Mouse (Mus musculus): ENCODE results near the gene Purb.
A peak's percentile ranks its signal among the peaks of the same experiment; 100 is the strongest.

The Purb gene

DNA sequence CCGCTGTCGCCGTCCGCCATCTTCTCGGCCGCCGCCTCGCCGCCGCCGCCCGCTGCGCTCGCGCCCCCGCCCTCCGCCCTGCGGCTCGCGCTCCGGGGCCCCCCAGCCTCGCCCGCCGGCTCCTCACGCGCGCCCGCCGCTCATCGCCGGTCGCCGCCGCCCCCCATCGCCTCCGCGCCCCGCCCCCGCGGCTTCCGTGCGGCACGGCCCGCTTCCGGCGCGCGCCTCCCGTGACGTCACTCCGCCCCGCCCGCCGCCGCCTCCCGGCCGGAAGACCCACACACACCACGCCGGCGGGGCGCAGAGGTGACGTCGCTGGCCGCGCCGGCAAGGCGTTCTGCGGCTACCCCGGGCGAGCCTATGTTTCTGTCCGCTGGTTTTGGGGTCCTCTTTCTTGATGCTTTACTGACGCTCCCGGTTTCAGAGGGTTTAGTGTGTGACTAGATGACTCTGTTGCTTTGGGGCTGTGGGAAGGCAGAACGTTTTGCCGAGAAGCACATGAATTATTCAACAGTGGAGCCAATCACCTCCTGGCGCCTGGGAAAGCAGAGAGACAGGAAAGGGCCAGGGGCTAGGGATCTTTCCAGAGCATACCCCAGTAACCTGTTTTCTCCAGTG, at the start of gene Purb:
Gene Purb (minus strand): TSS at position 51 of the 618 bp plus-strand sequence.
- peak; percentile 52 for DNase-seq (ENCODE audit: extremely low spot score, low read depth, low spot score)

GRCm38 (mm10) chr11:6525241-6525640, 49.5 kb upstream of the Purb start:
- DNase-seq (ENCODE audit: extremely low spot score, low read depth, low spot score) = no peak

GRCm38 (mm10) chr11:6524880-6525238, 49.1 kb upstream of the Purb start:
- no peak for DNase-seq (ENCODE audit: extremely low spot score, low read depth, low spot score)

DNA sequence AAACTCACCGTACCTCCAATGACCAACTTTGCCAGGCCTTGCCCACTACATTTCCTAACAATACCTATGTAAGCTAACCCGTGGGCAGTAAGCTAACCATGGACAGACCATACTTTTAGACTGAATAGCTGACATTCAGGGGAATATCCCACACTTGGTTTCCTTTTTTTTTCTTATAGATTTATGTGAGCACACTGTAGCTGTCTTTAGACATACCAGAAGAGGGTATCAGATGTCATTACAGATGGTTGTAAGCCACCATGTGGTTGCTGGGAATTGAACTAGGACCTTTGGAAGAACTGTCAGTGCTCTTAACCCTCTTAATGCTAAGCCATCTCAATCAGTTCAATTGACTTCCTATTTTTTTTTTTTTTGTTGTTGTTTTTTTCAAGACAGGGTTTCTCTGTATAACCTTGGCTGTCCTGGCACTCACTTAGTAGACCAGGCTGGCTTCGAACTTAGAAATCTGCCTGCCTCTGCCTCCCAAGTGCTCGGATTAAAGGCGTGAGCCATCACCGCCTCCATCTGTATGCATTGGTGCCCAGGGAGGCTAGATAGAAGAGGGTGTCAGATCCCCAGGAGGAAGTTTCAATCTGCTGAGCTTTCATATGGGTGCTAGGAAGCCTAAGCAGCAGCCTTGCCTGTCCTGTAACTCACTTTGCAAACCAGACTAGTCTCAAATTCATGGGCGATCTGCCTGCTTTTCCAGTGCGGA, 48.6 kb upstream of the Purb start:
- DNase-seq (ENCODE audit: extremely low spot score, low read depth, low spot score) = no peak

DNA sequence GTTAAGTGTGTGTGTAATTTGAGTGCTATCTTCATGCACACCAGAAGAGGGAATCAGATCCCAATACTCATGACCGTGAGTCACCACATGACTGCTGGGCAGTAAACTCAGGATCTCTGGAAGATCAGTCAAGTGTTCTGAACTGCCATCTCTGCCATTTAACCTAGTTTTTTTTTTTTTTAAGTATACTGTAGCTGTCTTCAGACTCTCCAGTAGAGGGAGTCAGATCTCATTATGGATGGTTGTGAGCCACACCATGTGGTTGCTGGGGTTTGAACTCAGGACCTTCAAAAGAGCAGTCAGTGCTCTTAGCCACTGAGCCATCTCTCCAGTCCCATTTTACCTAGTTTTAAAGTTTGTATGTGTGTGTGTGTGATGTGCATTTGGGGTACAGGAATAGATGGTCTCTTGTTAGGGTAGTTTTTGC, 48.0 kb upstream of the Purb start:
- no peak for DNase-seq (ENCODE audit: extremely low spot score, low read depth, low spot score)

DNA sequence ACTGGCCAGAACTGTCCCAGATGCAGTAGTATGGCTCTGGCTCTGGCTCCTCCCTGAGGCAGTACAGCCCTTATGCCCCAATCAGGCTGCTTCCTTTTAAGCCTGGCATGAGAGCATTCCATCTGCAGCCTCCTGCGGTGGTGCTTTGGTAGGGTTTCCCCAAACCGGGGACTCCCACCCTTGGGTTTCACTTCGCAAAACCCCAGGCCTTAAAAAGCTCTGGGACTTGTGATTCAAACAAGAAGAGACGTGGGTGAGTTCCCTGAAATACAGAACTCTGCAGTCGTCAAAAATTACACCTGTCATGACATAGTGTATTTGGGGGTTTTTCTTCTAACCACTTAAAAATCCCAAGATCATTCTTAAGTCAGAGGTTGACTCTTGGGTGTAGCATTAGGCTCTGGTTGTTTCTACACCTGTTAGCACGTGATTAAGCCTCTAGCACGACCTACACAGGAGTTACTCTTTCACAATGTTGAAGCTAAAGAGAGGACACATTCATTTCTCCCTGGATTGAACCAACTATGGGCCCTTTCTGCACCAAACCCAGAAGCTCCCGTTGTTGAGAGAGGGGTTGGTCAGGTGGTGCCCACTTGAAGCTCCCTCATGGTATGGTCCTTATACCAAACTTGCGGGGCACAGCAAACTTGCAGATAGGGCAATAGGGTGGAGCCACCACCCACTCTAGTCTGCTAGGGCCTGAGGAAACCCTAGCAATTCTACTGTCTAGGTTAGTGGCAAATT, 47.2 kb upstream of the Purb start:
- DNase-seq (ENCODE audit: extremely low spot score, low read depth, low spot score) = no peak

DNA sequence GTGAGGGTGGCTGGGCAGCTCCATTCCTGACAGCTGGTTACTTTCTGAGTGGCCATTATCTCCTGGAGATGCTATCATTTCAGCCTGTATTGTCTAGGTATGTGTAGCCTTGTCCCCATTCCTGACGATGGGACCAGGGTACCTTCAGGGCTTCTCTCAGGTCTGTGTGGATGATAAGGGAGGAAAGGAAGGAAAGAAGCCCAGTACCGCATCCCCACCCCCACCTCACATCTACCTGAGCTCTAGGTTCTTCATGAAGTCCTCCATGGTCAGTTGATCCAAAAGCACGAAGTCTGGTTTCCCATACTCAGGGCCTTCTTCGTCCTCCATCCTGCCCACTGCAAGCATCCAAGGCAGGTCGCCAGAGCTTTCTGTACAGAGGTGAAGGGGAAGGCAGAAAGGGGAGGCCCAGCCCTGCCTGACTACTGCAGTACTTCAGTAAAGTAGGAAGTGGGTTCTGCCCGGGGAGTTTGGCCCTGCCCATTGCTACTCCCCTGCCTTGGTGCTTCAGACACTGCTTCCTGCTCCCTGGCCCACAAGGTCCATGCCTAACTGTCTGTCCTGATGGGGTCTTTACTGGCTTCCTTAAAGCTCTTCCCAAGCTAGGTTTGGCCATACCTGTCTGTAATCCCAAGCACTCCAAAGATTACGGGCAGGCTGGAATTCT, 44.9 kb upstream of the Purb start, which contains the start of gene Myo1g:
Gene Myo1g (minus strand): TSS at position 459 of the 667 bp plus-strand sequence.
- no peak for DNase-seq (ENCODE audit: extremely low spot score, low read depth, low spot score)

- no peak for DNase-seq (ENCODE audit: extremely low spot score, low read depth, low spot score)
Observed at GRCm38 (mm10) chr11:6519491-6520033, 43.8 kb upstream of the Purb start.

DNA sequence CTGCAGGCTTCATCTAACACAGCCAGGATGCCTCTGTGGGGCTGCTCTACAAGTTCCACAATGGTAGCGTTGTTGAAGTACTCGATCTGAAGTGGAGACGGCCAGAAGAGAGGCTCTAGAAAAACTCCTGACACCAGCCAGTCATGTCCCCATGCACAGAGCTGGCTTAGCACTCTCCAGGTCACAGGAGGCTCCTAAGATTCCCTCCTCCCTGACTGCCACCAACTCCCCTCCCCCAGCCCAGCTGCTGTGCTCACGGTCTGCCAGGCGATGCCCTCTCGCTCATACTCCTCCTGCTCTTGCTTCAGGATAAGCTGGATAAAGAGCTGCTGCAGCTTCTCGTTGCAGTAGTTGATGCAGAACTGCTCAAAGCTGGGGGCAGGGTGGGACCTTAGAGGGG, 39.1 kb upstream of the Purb start:
- DNase-seq (ENCODE audit: extremely low spot score, low read depth, low spot score) = no peak

GRCm38 (mm10) chr11:6508269-6508876, 32.7 kb upstream of the Purb start:
- DNase-seq (ENCODE audit: extremely low spot score, low read depth, low spot score) = no peak

DNA sequence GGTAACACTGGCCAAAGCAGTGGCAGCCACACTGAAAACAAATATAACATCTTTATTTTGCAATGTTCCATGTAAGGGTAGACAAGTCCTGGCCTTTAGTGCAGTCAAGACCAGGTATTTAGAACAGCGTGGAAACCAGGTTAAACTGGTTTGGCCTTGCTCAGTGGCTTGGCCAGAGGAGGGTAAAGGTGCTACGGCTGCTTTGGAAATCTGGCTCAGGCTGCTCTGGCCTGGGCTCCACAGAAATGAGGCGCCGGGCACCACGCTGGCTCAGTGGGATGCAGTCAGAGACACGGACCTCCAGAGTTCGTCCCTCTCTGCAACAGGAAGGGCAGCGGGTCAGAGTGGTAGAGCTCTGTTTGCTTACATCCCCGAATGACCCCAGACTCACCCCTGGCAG, 30.8 kb upstream of the Purb start:
- DNase-seq (ENCODE audit: extremely low spot score, low read depth, low spot score) = no peak

DNA sequence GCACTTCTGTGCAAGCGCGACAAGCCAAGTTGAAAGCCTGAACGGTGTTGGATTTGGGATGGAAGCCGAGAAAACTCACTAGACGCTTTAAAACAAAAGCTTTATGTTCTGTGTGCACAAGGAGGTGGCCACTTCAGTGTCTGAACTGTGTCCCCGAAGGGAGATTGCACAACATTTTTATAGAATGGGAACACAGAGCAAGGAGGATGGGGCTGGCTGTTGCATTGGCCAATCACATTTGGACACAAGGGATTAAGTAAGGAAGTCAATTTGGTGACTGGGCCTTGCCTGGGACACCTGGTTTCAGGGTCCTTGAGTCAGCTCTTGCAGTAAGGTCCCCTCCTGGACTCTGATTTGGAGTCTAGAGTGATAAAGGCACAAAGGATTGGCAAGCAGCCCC, 29.0 kb upstream of the Purb start:
- DNase-seq (ENCODE audit: extremely low spot score, low read depth, low spot score) = no peak

DNA sequence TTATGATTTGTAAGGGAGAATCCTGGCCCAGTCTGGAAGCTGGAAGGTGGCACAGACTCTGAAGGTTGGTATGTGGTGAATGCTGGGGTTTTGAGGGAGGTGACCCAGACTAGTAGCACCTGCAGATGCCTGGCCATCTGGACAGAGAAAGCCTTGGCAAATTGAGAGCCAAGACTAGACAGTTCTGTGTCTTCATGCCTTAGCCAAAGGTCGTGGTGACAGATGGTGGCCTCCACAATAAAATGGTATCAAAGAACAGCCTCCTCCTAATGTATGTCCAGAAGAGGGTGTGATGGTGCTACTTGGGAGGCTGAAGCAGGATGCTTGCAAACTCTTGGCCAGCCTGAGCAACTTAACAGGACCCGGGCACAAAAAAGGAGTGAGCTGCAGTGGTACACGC, 28.5 kb upstream of the Purb start:
- DNase-seq (ENCODE audit: extremely low spot score, low read depth, low spot score) = no peak

GRCm38 (mm10) chr11:6502506-6502905, 26.8 kb upstream of the Purb start:
- no peak for DNase-seq (ENCODE audit: extremely low spot score, low read depth, low spot score)

DNA sequence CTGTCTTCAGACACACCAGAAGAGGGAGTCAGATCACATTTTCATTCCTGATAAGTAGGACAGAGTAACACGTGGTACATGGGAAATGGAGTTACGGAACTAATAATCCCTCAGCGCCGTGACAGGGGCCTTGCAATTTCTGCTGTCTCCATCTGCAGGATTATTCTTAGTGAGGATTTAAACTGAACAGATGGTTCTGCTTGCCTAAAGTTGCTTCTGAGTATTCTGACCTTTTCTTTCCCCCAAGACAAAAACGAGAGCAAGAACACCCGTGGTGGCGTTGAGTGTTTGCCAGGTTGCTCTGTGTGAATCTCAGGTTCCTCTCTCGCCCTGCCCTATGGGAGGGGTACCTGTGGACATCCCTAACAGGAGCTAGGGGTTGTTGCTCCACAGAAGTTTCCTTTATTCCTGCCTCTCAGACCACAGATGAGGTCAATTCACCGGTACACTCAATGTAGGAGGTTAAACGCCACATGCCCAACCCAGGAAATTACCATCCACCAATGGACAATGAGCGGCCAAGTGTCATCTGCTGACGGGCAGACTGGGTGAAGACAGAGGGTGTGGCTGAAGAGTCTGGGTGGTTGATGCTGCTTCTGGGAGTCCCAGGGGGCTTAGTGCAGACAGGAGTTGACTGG, 21.7 kb upstream of the Purb start:
- DNase-seq (ENCODE audit: extremely low spot score, low read depth, low spot score) = no peak

DNA sequence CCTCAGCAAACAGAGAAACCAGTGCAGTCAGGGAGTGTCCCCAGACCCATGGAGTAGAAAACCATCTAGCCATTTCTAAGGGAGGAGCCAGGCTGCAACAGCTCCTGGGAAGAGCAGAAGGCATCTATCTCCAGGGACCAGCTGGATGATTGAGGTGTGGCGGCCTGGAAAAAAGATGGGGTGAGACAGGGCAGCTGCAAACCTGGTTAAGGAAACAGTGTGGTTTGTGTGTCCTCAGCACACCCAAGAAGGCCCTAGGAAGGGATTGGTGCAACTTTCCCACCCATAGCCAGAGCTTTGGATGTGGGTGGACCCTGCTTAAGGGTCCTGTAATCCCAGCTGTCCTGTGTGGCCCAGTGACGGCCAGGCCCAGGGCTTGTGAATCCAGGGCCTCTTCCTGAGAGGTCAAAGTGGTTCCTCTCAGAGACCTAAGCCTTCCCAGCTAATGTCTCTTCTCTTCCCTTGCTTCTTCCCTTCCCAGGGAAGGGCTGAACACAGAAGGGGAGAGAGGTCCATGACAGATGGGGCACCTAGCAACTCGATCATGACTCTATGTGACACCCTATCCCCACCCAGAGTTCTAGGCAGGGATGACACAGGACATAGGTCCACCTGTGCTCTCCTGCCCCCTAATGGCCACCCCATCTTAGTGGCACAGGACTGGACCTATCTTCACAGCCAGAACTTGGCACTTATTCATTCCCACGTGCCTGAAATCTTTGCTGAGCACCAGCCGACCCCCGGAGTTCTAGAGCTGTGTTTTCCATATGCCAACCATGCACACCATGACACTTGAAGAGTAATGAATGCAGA, 14.2 kb upstream of the Purb start:
- DNase-seq (ENCODE audit: extremely low spot score, low read depth, low spot score) = no peak

GRCm38 (mm10) chr11:6489257-6489656, 13.5 kb upstream of the Purb start:
- DNase-seq (ENCODE audit: extremely low spot score, low read depth, low spot score) = no peak

GRCm38 (mm10) chr11:6488041-6488684, 12.4 kb upstream of the Purb start:
- no peak for DNase-seq (ENCODE audit: extremely low spot score, low read depth, low spot score)

DNA sequence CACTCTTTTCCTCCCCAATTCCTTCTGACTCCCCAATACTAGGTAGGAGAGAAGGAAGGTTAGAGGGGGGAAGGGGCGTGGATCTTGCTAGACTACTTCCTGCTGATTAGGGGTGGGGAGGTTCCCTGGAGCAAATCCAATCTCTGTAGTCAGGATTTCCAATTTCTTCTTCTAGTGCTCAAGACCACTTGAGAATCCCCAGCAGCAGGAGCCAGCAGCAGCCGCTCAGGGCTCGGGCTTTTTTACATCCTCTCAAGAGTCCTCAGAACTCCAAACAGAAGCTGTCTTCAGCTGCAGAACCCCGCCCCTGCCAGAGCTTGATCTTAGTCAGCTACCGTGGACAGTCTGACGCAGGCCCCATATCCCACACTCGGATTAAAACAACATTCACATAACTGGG, 11.8 kb upstream of the Purb start:
- no peak for DNase-seq (ENCODE audit: extremely low spot score, low read depth, low spot score)
